Mouse (Mus musculus): ENCODE data around the gene Slc35a5. TPM values are rescaled to one million over a fixed set of nuclear protein-coding genes. Genes with fewer than 3 reads are reported as not detected.

Slc35a5 gene
- total and polyA plus RNA-seq, 3 experiments: 3.9 to 5.2 TPM; not detected in 1

DNA sequence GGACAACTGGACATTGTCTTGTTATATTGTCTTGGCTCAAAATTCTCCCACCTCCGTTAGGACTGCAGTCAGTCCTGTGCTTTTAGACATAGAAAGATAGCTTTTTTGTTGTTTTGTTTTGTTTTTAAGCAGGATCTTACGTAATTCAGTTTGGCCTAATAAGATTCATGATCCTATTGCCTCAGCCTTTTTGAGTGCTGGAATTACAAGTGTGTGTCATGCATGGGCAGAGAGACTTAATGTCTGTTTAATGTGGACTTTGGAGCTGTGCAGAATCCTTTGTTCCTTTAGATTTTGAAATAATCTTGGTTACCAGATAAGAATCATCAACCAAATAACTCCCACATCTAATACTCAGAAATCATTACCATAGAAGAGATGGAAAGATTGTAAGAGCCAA is 20.0 kb upstream of the Slc35a5 start:
- H3K27me3 ChIP-seq (ENCODE audit: control insufficient read depth in 1 of 2, insufficient read depth in 2 of 2, low read length in 2 of 2): no peaks in the 10 kb centered on the region
- no peak for TF ChIP-seq TBP (IDR thresholded peaks at IDR 0.05; ENCODE audit: low read depth, low read length)
- TF ChIP-seq MYB (IDR thresholded peaks at IDR 0.05; ENCODE audit: low read depth, low read length): no peak
- TF ChIP-seq TAL1 (IDR thresholded peaks at IDR 0.05; ENCODE audit: low read length): no peak
- H3K27ac ChIP-seq (ENCODE audit: control insufficient read depth, low read depth, low read length): no peak overlapping the region
- H3K9me3 ChIP-seq (replicated peaks; ENCODE audit: insufficient read depth, low read length): no peaks in the 10 kb centered on the region
- H3K9ac ChIP-seq (ENCODE audit: control insufficient read depth, low read depth, low read length, poor library complexity, severe bottlenecking): no peak overlapping the region
- H3K79me2 ChIP-seq (ENCODE audit: control insufficient read depth, insufficient read depth, low read length, poor library complexity): no peaks in the 10 kb centered on the region
- peaks cover 0 to 18% of the 10 kb centered on the region in 2 experiments; a peak in 2 of 4 replicates for H3K36me3 ChIP-seq (ENCODE audit: control insufficient read depth in 1 of 2, insufficient read depth in 2 of 2, low read length in 2 of 2)
- DNase-seq (ENCODE audit: low read depth, low spot score): no peak
- no peaks in the 10 kb centered on the region for H3K4me1 ChIP-seq (ENCODE audit: control insufficient read depth in 1 of 2, insufficient read depth in 2 of 2, low read length in 2 of 2)
- no peak overlapping the region for H3K4me3 ChIP-seq (ENCODE audit: control insufficient read depth in 1 of 2, insufficient read depth in 1 of 2, low read depth in 2 of 2, low read length in 2 of 2)

DNA sequence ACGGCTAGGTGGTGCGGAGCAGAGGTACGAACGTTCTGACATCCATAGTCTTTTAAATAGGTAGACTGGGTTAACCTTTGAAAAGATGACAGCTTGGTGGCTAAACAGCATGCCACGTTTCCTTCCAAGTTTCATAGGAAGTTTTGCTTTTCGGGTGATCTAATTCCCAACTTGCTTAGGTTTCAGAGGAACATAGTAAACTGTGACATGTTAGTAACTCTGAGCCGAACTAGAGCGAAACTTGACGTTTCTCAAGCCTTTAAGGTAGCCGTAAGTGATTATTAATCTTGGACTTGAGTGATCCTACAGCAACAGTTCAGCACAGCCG is 847 bp upstream of the Slc35a5 start:
- H3K9me3 ChIP-seq (replicated peaks; ENCODE audit: insufficient read depth, low read length): no peaks in the 10 kb centered on the region
- peaks cover 24% of the 10 kb centered on the region for H3K79me2 ChIP-seq (ENCODE audit: control insufficient read depth, insufficient read depth, low read length, poor library complexity)
- H3K27me3 ChIP-seq (ENCODE audit: control insufficient read depth in 1 of 2, insufficient read depth in 2 of 2, low read length in 2 of 2): no peaks in the 10 kb centered on the region
- H3K27ac ChIP-seq (ENCODE audit: control insufficient read depth, low read depth, low read length): peak overlapping the region; percentile 75
- TF ChIP-seq RCOR1 (IDR thresholded peaks at IDR 0.05; ENCODE audit: low read depth, low read length) (no peak), NELFE (IDR thresholded peaks at IDR 0.05; ENCODE audit: low read depth, low read length) (no peak), E2F4 (IDR thresholded peaks at IDR 0.05; ENCODE audit: borderline replicate concordance, low read depth, low read length) (no peak), TAL1 (IDR thresholded peaks at IDR 0.05; ENCODE audit: low read length) (no peak), SIN3A (IDR thresholded peaks at IDR 0.05; ENCODE audit: low read length) (0 out of 2 replicates have a peak, but pooled peaks have one; percentile 11), NRF1 (IDR thresholded peaks at IDR 0.05; ENCODE audit: insufficient read depth, low read depth, low read length, poor library complexity, severe bottlenecking) (no peak), MAFK (IDR thresholded peaks at IDR 0.05; ENCODE audit: borderline replicate concordance, low read depth, low read length) (no peak)
- peaks cover 2 to 13% of the 10 kb centered on the region in 2 experiments for H3K4me1 ChIP-seq (ENCODE audit: control insufficient read depth in 1 of 2, insufficient read depth in 2 of 2, low read length in 2 of 2)
- peak overlapping the region; percentile 66 to 99 for H3K4me3 ChIP-seq (ENCODE audit: control insufficient read depth in 1 of 2, insufficient read depth in 1 of 2, low read depth in 2 of 2, low read length in 2 of 2)
- peak overlapping the region; percentile 91 for H3K9ac ChIP-seq (ENCODE audit: control insufficient read depth, low read depth, low read length, poor library complexity, severe bottlenecking)
- DNase-seq (ENCODE audit: low read depth, low spot score): peak; percentile 75
- H3K36me3 ChIP-seq (ENCODE audit: control insufficient read depth in 1 of 2, insufficient read depth in 2 of 2, low read length in 2 of 2): peaks cover 4 to 18% of the 10 kb centered on the region in 2 experiments

DNA sequence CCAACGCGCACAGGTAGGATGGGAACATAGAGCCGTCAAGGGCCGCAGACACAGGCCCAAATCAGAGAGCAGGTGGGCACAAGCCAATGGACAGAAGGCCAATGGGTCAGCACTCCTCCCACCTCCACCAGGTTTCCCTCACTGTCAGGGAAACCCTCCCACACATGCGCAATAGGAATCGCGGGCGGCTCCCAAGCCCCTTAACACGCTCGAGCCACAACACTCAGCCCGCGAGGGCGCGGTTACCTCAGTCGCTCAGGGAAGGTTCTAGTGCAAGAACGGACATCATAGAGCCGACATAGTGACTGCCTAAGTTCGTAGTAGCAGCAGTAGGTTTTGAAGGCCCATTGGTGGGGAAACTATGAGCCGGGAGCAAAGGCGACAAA is 377 bp downstream of the Slc35a5 start:
- TF ChIP-seq EP300 (IDR thresholded peaks at IDR 0.05; ENCODE audit: low read depth in 1 of 2, low read length in 2 of 2) (no peak), POLR2A (IDR thresholded peaks at IDR 0.05; ENCODE audit: control insufficient read depth in 1 of 2, insufficient read depth in 1 of 2, low read depth in 1 of 2, low read length in 2 of 2, poor library complexity in 1 of 2) (0 out of 4 replicates have a peak, but pooled peaks of 1 of the 2 experiments have one; percentile 9), NRF1 (IDR thresholded peaks at IDR 0.05; ENCODE audit: insufficient read depth, low read depth, low read length, poor library complexity, severe bottlenecking) (peak; percentile 67)
- peak overlapping the region; percentile 93 for H3K27ac ChIP-seq (ENCODE audit: control insufficient read depth, low read depth, low read length)
- peak overlapping the region; percentile 90 for H3K9ac ChIP-seq (ENCODE audit: control insufficient read depth, low read depth, low read length, poor library complexity, severe bottlenecking)
- peaks cover 0 to 16% of the 10 kb centered on the region in 2 experiments; a peak in 2 of 4 replicates for H3K36me3 ChIP-seq (ENCODE audit: control insufficient read depth in 1 of 2, insufficient read depth in 2 of 2, low read length in 2 of 2)
- peak; percentile 83 for DNase-seq (ENCODE audit: low read depth, low spot score)
- H3K79me2 ChIP-seq (ENCODE audit: control insufficient read depth, insufficient read depth, low read length, poor library complexity): peaks cover 24% of the 10 kb centered on the region
- peaks cover 2 to 13% of the 10 kb centered on the region in 2 experiments for H3K4me1 ChIP-seq (ENCODE audit: control insufficient read depth in 1 of 2, insufficient read depth in 2 of 2, low read length in 2 of 2)
- H3K27me3 ChIP-seq (ENCODE audit: control insufficient read depth in 1 of 2, insufficient read depth in 2 of 2, low read length in 2 of 2): no peaks in the 10 kb centered on the region
- H3K4me3 ChIP-seq (ENCODE audit: control insufficient read depth in 1 of 2, insufficient read depth in 1 of 2, low read depth in 2 of 2, low read length in 2 of 2): peak overlapping the region; percentile 79 to 89
- no peaks in the 10 kb centered on the region for H3K9me3 ChIP-seq (replicated peaks; ENCODE audit: insufficient read depth, low read length)
